Mouse (Mus musculus) adrenal gland (tissue): ENCODE measurements around the gene Btbd3.
"Not testable (repeated sequence)": the region's sequence is repeated elsewhere in the genome, so short reads cannot be mapped to it uniquely, and the experiment has no call there.

Source experiments
- intact Hi-C: fragments of 180-260 bp; cut with DNase I; formaldehyde crosslinking; loops from one replicate; pipeline ENCODE4 v1.15.1; 2025

The Btbd3 gene

DNA sequence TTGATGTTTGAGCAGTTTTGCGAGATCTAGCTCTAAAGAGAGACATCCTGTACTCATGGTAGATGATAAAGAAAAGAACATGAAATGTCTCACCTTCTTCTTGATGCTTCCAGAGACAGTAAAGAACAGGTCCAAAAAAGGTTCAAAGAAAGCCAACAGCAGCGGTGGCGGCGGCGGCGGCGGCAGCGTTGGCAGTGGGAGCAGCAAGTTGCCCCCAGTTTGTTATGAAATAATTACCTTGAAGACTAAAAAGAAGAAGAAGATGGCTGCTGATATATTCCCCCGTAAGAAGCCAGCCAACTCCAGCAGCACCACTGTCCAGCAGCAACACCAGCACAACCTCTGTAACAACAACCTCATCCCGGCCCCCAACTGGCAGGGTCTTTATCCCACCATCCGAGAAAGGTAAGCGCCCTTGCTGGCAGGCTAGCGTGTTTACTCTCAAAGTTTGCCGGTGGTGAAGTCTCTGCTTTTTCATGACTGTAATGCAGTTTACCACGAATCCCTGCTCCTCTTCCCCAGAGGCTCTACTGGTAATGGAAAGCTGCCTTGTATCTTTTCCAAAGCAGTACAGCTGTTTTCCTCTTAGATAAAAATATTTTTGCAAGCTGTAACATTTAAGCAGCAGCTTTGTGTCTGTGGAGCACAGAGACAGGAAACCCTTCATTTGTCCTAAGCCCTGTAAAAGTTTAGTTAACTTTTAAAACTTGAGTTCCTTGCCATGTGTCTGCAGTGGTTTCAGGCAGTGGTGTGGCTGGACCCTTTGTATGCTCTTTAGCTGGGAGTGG is 22.7 kb downstream of the Btbd3 start:
- intact Hi-C loops, result no loop called here

DNA sequence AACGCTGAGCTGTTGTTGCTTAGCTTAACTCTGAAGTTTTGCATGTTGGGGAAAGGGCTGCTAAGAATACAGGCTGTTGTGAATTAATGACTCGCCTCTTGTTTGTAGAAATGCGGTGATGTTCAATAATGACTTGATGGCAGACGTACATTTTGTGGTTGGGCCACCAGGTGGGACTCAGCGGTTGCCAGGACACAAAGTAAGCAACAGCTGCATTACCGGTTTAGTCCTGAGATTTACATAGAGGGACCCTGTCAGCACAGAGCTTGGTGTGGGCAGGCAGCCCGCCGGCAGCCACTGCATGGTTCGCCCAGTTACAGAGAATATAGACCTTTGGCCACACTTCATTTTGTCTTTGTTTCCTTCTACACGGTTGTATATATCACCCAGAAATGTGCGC is 23.3 kb downstream of the Btbd3 start:
- intact Hi-C loops, result no loop called here

DNA sequence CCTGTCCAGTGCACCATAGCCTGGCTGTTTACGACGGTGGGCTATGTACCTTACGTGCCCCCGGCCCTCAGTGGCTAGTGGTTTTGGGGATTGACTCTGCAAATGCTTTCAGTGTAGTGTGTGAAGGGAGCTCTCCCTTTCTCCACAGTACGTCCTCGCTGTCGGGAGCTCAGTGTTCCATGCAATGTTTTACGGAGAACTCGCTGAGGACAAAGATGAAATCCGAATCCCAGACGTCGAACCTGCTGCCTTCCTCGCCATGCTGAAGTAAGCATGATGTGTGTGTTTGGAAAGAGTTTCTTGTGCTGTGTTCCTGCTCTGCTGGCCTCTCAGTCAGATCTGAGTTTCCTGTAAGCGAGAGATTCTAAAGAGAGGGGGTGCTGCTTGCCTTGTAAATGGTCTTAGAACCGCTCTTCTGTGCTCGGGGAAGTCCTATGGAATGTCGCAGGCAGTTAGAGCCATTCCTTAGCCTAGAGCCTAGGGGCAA is 23.9 kb downstream of the Btbd3 start:
- intact Hi-C loops, result no loop called here

DNA sequence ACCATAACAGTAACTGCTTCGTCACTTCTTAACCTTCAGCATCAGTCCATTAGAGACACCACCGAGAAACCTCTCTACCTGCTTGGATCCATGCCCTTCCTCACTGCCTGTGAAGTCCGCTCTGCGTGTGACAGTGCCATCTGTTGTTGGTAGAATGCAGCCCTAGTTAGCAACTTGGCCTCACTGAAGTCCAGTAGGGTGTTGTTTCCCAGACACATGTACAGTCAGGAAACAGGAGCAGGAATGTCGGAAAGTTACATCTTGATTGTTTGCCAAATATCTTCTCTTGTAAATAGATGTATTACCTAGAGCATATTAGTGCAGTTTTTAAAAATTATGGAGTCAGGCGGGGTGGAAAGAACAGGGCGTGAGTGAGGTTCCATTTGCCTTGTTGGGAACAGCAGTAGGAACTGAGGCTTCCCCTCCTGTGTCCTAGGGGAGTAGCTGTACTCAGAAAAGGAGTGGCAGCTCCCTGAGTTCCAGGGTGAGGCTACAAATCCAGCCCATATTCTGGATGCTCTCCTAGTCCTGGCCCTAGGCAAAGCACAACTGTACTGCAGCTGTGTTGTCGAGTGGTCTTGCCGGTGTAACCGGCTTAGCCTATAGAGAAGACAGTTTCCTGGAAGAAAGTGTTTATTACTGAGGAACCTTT is 25.3 kb downstream of the Btbd3 start:
- intact Hi-C loops, result no loop called here

DNA sequence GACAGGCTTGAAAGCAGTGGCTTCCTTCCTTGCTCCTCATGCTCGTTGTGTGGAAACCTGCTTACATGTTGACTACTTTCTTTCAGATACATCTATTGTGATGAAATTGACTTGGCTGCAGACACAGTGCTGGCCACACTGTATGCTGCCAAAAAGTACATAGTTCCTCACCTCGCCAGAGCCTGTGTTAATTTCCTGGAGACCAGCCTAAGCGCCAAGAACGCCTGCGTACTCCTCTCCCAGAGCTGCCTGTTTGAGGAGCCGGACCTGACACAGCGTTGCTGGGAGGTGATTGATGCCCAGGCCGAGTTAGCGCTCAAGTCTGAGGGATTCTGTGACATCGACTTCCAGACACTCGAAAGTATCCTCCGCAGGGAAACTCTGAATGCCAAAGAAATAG is 27.0 kb downstream of the Btbd3 start:
- intact Hi-C loops, result no loop called here

DNA sequence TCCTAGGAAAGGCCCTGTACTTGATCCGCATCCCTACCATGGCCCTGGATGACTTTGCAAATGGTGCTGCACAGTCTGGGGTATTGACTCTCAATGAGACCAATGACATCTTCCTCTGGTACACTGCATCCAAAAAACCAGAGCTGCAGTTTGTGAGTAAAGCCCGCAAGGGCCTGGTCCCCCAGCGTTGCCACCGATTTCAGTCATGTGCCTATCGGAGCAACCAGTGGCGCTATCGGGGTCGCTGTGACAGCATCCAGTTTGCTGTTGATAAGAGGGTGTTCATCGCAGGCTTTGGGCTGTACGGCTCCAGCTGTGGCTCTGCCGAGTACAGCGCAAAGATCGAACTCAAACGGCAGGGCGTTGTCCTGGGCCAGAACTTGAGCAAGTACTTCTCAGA is 27.5 kb downstream of the Btbd3 start:
- intact Hi-C loops, result no loop called here

DNA sequence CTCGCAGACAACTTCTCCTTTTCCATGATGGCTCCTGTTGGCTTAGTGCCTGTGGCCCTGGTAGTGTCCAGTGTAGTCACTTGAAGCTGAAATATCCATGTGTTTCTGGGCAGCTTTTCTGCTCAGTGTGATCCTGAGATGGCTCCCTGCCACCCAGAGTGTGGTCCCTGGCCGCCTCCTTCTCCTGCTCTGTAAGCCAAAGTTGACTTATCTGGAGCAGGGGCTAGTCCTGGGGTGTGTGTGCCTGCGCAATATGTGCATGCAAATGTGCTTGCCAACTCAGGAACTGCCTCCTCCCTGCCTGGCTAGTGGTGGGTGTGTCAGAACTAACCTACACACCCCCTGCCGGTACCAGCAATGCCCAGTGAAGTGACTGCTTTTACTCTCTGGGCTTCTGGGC is 29.4 kb downstream of the Btbd3 start:
- intact Hi-C loops, result no loop called here

DNA sequence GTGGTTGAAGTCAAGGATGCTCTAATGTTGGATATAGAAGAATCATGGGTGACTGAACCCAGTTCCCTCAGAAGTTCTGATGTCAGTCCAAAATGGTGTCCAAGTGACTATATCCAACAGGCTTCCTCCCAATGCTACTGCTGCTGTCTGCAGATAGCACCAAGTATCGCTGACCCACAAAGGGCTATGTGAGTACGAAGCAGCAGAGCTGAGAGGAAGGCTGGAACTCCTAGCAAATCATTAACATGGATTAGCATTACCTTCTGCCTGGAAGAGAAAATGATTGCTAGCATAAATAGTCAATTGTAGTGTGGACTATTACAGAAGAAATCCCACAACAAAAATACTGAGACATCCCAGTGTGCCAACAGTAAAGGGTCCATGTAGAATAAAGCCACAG is 33.8 kb downstream of the Btbd3 start:
- intact Hi-C loops, result no loop called here

DNA sequence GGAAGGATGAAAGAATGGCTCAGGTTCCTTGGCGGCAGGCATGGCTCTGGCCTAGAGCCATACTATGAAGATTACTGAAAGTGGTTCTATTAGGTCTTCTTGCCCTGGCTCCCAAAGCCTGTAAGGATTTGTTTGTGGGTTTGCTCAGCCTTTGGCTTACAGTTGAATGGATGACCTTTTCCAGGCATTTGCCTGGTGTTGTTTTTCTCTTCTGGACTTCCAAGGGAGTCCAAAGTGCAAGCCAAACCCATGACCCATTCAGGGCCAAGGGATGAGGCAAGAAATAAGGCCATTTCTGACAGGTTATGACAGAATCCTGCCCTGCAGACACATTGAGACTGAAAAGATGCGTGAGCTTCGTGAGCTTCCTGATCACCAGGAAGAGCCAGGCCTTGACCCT is 37.9 kb downstream of the Btbd3 start:
- intact Hi-C loops, result no loop called here

DNA sequence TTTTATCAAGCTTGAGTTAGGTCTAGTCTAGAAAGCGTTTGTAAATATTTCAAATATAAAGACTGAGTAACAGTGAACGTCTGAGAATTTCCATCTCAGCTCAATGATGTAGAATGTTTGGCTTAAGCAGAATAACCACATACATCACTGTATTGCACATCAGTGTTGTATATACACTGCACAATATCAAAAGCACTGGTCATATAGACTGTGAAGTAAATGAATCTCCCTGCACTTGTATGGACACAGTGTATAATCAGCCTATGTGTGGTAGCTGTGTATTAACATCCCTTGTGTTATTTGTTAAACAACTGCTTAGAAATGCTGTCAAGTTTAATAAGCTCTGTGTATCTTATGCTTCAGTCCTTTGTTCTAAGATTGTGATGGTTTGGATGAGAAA is 49.9 kb downstream of the Btbd3 start:
- intact Hi-C loops, result no loop called here

DNA sequence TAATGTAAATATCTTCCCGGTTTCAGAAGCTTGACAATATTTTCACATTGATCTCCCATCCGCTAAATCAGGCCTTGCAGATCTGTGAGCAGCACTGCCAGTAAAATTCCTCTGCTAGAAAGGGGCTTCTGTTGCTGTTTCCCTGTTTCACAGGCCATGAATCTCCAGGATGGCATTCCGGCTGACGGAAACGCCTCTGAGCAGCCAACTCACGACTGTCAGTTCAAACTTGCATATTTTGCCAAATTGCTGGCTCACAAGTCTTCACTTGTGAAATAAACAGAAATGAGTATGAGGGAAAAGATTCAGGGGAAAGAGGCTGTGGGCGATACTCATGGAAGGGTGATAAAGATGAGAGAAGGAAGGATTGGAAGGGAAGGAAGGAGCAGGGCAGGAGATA is 59.3 kb downstream of the Btbd3 start:
- intact Hi-C loops, result no loop called here

DNA sequence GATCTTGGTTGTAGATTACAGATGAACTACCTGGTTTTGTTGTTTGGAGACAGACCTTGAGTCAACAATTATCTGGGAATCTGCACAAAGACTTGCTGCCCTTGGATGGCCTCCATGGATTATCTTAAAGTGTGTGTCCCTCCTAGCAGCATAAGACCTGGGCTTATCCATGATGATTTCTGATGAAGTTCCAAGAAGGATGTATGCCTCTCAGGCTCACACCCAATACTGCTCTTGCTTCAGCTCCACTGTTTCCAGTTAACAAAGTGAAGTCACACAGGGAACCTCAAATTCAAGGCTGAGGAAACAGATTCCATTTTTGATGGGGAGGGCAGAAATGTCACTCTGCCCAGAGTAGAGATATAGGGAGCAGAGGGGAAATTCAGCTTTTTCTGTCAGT is 64.0 kb downstream of the Btbd3 start:
- intact Hi-C loops, result no loop called here

DNA sequence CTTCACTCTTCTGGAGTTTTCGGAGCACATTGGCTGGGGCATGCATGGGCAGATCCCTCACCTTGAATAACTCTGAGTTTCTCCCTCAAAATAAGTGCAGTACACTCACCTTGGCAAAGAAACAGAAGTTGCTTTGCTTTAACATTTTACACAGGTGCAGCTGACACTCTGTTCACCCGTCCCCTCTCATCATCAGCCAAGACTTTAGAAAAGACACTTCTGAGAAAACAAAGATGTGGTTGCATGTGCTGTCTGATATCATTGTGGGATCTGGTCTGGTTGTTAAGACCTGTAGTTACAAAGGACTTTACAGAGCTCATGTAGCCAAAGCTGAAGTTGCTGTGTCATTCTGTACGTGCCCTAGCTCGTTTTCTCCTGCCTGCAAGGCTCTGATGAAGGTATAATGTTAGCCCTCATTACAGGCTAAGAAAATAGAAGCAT is 64.7 kb downstream of the Btbd3 start:
- intact Hi-C loops, result no loop called here

DNA sequence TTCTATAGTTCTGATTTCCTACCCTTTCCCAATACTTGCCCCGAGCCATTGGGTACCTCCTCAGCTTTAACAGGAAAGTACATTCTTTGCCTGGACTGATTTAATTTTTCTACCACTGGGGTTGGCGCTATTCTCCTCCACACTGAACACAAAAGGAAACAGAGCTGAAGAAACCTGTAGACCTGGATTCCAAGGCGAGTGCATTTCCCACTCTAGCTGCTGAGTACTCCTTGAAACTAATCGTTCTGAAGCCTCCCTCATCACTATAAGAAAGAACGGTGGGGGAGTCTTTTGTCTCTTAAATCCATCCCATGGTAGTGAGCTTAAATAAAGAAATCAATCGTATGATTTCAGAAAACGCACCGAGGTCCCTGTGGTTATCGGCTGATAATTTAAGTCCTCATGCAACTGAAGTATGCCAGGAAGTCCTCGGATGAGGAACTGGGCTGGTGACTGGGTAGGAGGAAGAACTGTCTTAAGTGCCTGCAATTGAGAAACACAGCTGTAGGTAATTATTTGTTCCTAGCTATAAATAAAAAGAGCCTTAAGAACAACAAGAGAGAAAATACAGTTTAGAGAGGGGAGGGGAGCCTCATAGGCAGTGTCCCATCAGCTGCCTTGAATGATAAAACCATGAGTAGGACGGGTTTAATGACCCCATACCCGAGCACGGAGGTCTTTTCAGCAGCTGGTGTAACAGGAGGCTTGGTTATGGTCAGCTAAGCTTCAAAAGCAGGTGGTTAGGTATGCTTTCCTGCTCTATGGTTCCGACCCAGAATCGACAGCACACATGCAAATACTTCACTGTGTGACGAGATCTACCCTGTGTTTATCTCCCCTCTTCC is 66.1 kb downstream of the Btbd3 start:
- intact Hi-C loops, result no loop called here

DNA sequence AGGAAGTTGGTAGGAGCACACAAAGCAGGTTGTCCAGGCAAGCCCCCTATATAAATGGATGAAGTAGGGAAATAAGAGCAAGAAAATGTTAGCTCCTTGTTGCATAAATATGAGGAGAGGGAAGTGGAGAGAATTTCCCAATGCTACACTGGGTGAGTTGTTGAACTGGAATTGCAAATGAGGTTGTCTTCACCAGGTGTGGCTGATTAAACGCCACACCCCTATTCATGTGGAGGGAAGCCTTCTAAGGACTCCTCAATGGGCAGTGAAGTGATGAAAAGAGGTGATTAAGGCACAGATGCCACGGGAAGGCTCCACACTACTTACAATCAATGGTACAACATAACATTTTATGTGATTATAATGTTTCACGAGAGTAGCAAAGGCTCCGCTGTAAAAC is 70.0 kb downstream of the Btbd3 start:
- intact Hi-C loops, result no loop called here

DNA sequence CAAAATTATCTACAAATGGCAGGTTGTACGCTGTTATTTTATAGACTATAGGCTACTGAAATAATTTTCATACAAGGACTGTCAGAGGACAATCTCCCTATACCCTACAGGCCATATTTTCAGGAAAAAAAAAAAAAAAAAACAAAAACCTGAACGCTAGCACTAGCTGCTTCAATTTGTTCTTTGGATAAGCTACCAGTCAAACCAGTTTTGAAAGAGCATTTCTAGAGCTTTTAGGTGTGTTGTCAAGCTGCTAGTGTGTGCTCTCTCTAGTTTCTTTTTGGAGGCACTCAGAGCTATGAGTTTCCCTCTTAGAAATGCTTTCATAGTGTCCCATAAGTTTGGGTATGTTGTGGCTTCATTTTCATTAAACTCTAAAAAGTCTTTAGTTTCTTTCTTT is 77.8 kb downstream of the Btbd3 start:
- intact Hi-C loops, result not testable (repeated sequence)

DNA sequence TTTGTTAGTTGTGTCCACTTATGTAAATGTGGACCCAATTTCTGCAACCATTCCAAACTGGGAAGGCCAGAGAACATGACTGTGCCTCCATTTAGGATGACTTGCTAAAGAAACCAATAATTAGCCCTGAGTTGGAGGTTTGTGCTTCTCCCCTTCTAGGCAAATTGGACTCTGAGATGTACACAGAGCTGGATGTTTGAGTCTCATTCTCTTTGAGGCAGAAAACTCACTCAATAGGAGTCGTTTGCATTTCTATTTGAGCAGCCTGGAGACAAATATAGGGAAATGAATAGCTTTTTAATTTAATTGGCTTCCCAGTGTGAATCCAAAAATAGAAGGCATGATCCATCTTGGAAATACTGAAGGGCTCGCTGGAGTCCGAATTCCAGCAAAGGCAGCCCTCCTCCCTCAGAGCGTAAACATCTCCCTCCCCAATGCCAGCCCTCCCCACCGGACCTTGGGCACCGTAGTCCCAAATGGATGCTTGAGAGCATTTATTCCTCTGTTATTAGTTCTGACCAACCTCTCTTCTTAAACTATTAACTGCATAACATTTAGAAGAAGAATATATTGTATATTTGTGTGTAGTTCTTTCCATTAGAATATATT is 81.6 kb downstream of the Btbd3 start:
- intact Hi-C loops, result no loop called here

DNA sequence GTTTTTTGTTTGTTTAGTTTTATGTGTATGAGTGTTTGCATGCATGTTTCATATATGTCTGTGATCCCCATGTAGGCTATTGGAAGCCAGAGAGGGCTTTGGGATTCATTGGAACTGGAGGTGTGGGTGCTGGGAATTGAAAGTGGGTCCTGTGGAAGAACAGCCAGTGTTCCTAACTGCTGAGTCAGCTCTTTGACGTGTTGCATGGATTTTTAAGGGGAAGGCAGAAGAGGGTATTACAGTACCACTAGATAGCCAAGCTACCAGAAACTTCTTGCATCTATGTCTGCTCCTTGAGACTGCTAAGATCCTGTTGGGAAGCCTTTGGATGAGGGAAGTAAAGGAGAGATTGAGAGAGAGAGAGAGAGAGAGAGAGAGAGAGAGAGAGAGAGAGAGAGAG is 82.2 kb downstream of the Btbd3 start:
- intact Hi-C loops, result no loop called here

DNA sequence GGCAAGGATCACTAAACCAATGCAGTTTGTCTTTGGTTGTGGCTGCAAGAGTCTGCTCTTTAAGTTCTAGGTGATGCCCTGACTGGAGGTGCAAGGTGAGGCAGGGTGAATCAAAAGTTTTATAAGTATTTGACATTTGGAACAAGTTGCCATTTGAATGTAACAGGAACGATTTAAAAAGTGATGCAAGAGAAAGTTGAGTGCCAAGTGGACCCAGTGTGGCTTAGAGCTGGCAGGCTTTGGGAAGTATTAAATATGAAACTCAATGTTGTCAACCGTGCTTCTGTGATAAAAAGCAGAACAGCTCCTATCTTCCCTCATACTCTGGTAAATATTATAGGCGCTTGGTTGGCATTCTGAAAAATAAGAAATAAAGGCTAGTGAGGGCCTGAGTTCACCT is 99.0 kb downstream of the Btbd3 start:
- intact Hi-C loops, result no loop called here

DNA sequence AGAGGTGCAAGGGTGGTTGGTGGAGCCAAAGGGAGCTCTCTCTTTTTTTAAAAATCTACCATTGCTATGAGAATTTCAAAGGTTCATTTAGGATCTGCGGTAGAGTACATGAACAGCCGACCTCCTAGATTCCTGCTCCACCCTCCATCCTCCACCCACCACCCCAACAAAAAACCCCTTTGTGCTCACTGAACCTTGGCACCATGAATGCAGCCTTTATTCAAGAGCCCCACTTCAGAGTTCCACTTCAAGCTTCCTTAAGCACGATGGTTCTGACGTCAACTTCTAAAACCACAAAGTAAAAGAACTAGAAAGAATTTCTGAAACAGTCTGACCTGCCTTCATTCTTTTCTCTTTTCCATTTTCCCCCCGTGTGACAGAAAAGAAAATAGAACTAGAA is 106.1 kb downstream of the Btbd3 start:
- intact Hi-C loops, result no loop called here

DNA sequence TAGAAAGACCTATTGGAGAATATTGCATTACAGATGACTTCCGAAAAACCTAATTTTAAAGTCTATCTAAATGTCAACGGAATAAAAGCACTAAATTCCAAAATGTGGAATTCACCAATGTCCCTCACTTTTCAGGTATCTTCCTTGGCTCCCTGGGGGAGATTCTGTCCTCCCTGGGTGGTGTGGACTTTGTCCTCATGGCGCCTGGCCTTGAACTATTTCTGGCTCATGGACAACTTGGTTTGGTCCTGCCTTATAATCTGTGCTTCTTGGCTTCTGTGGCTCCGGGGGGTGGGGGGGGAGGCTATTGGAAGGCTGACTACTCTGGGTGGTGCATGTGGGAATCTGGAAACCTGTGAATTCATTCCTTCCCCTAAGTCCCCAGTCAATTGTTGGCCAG is 109.0 kb downstream of the Btbd3 start:
- intact Hi-C loops, result no loop called here

DNA sequence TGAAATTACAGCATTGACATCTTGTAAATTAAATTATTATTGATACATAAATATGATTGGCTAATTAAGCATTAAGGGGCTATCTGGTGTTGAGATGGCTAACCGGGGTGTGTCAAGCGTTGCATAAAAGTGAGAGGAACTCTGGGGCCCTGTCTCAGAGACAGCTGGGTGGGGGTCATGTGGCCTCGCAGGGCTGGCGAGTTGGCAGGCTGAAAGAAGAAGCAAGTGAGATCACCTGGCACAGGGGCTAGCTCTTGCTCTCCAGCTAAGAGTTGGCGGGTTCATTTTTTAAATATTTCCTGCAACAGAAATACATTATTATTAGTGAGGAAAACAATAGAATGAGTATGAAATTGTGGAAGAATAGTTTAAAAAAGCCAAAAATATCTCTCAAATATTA is 118.2 kb downstream of the Btbd3 start:
- intact Hi-C loops, result no loop called here
